Mouse (Mus musculus): ENCODE measurements around the gene Adam19. TPM values are rescaled to one million over a fixed set of nuclear protein-coding genes. Genes with fewer than 3 reads are reported as not detected.

Adam19 gene
- polyA plus RNA-seq, 1 experiment from 2014 or later: 1.4 TPM

GRCm38 (mm10) chr11:46185486-46185885 is 129.7 kb downstream of the Adam19 start:
- Histone ChIP-seq H3K27me3 (ENCODE audit: control insufficient read depth, insufficient read depth, low read depth, low read length) (no peaks in the 10 kb centered on the region), H3K4me2 (ENCODE audit: low read depth, low read length) (no peak overlapping the region), H3K27ac (ENCODE audit: low read length) (no peak overlapping the region), H3K9me3 (replicated peaks; ENCODE audit: control insufficient read depth, low read length) (no peaks in the 10 kb centered on the region), H3K4me1 (ENCODE audit: control insufficient read depth, low read depth, low read length) (no peaks in the 10 kb centered on the region), H3K36me3 (ENCODE audit: control insufficient read depth, insufficient read depth) (no peaks in the 10 kb centered on the region), H3K9ac (ENCODE audit: low read depth, low read length) (no peak overlapping the region), H3K4me3 (ENCODE audit: low read depth, low read length) (no peak overlapping the region)
- WGBS (ENCODE audit: insufficient replicate concordance): 34% methylated on average over 4 of the region's 4 CpGs
- no peak for ATAC-seq (ENCODE audit: low read depth)

GRCm38 (mm10) chr11:46188283-46188682 is 132.5 kb downstream of the Adam19 start:
- no peak for ATAC-seq (ENCODE audit: low read depth)
- no peaks in the 10 kb centered on the region for H3K36me3 ChIP-seq (ENCODE audit: control insufficient read depth, insufficient read depth)
- H3K9ac ChIP-seq (ENCODE audit: low read depth, low read length): no peak overlapping the region
- no peaks in the 10 kb centered on the region for H3K4me1 ChIP-seq (ENCODE audit: control insufficient read depth, low read depth, low read length)
- H3K9me3 ChIP-seq (replicated peaks; ENCODE audit: control insufficient read depth, low read length): no peaks in the 10 kb centered on the region
- no peaks in the 10 kb centered on the region for H3K27me3 ChIP-seq (ENCODE audit: control insufficient read depth, insufficient read depth, low read depth, low read length)
- H3K4me3 ChIP-seq (ENCODE audit: low read depth, low read length): no peak overlapping the region
- no peak overlapping the region for H3K27ac ChIP-seq (ENCODE audit: low read length)
- WGBS (ENCODE audit: insufficient replicate concordance): 60% methylated on average over 2 of the region's 2 CpGs
- H3K4me2 ChIP-seq (ENCODE audit: low read depth, low read length): no peak overlapping the region

- Histone ChIP-seq H3K4me2 (ENCODE audit: low read depth, low read length) (no peak overlapping the region), H3K27me3 (ENCODE audit: control insufficient read depth, insufficient read depth, low read depth, low read length) (no peaks in the 10 kb centered on the region), H3K4me1 (ENCODE audit: control insufficient read depth, low read depth, low read length) (no peaks in the 10 kb centered on the region), H3K27ac (ENCODE audit: low read length) (no peak overlapping the region), H3K9ac (ENCODE audit: low read depth, low read length) (no peak overlapping the region), H3K36me3 (ENCODE audit: control insufficient read depth, insufficient read depth) (no peaks in the 10 kb centered on the region), H3K9me3 (replicated peaks; ENCODE audit: control insufficient read depth, low read length) (no peaks in the 10 kb centered on the region), H3K4me3 (ENCODE audit: low read depth, low read length) (no peak overlapping the region)
- 61% methylated on average over 4 of the region's 4 CpGs for WGBS (ENCODE audit: insufficient replicate concordance)
- ATAC-seq (ENCODE audit: low read depth): no peak
Observed at GRCm38 (mm10) chr11:46194175-46194574, 138.4 kb downstream of the Adam19 start.

Small RNA genes lying within 50 kb of the gene (microRNA-seq; reads per million reads assigned to microRNA genes)
- not detected for gene Mir7239
- not detected for gene Mir8100

Other genes with a start within 250 kb of the Adam19 start
- 52.2 and 52.8 TPM in 2 replicates for gene Clint1, start 203.9 kb upstream of the Adam19 start, polyA plus RNA-seq (2015; fragmentation: Nextera tagmentation; extraction: Ambion mirVana)
- 1.4 and 1.7 TPM in 2 replicates for gene Lsm11, start 111.1 kb upstream of the Adam19 start, polyA plus RNA-seq (2015; fragmentation: Nextera tagmentation; extraction: Ambion mirVana)
- gene Thg1l, start 100.5 kb upstream of the Adam19 start, polyA plus RNA-seq (2015; fragmentation: Nextera tagmentation; extraction: Ambion mirVana): 4.0 and 4.4 TPM in 2 replicates
- gene Sox30, start 75.7 kb upstream of the Adam19 start, polyA plus RNA-seq (2015; fragmentation: Nextera tagmentation; extraction: Ambion mirVana): not detected in 2 replicates
- 2.9 and 4.1 TPM in 2 replicates for gene Gm12166, start 3.7 kb upstream of the Adam19 start, polyA plus RNA-seq (2015; fragmentation: Nextera tagmentation; extraction: Ambion mirVana)
- gene Nipal4, start 110.5 kb downstream of the Adam19 start, polyA plus RNA-seq (2015; fragmentation: Nextera tagmentation; extraction: Ambion mirVana): 0.04 and 0.07 TPM in 2 replicates
- gene Fndc9, start 179.5 kb downstream of the Adam19 start, polyA plus RNA-seq (2015; fragmentation: Nextera tagmentation; extraction: Ambion mirVana): not detected in 2 replicates